Mouse (Mus musculus): ENCODE results near the gene Gns. TPM values are rescaled to one million over a fixed set of nuclear protein-coding genes. Genes with fewer than 3 reads are reported as not detected.
A peak's percentile ranks its signal among the peaks of the same experiment; 100 is the strongest.
"Not testable (repeated sequence)": the region's sequence is repeated elsewhere in the genome, so short reads cannot be mapped to it uniquely, and the experiment has no call there.

The Gns gene
- polyA plus RNA-seq, 1 experiment from 2014 or later, result 63.2 TPM

- Histone ChIP-seq H3K4me3 (replicated peaks; ENCODE audit: low read depth, low read length) (no peak overlapping the region), H3K4me2 (ENCODE audit: low read length) (no peak overlapping the region), H3K4me1 (replicated peaks; ENCODE audit: insufficient read depth, low read length) (no peaks in the 10 kb centered on the region), H3K9ac (ENCODE audit: low read depth, low read length) (no peak overlapping the region), H3K27me3 (ENCODE audit: insufficient read depth, low read length) (0 out of 2 replicates have a peak, but pooled peaks cover 4% of the 10 kb centered on the region), H3K27ac (no peak overlapping the region), H3K9me3 (replicated peaks; ENCODE audit: low read length) (no peaks in the 10 kb centered on the region), H3K36me3 (ENCODE audit: insufficient read depth, low read length) (no peaks in the 10 kb centered on the region)
- no peak for ATAC-seq (replicated peaks; ENCODE audit: low FRiP score, low read depth)
- TF ChIP-seq CTCF (IDR thresholded peaks at IDR 0.05; ENCODE audit: low read depth), result no peak
- WGBS, result 68% methylated on average over 4 of the region's 4 CpGs
- no peak for DNase-seq (ENCODE audit: low spot score)
Observed at GRCm38 (mm10) chr10:121329586-121329985, 35.3 kb upstream of the Gns start.

GRCm38 (mm10) chr10:121330940-121331339, 34.0 kb upstream of the Gns start:
- Histone ChIP-seq H3K4me3 (replicated peaks; ENCODE audit: low read depth, low read length) (no peak overlapping the region), H3K27ac (no peak overlapping the region), H3K9me3 (replicated peaks; ENCODE audit: low read length) (no peaks in the 10 kb centered on the region), H3K4me2 (ENCODE audit: low read length) (no peak overlapping the region), H3K27me3 (ENCODE audit: insufficient read depth, low read length) (0 out of 2 replicates have a peak, but pooled peaks cover 4% of the 10 kb centered on the region), H3K4me1 (replicated peaks; ENCODE audit: insufficient read depth, low read length) (no peaks in the 10 kb centered on the region), H3K9ac (ENCODE audit: low read depth, low read length) (no peak overlapping the region), H3K36me3 (ENCODE audit: insufficient read depth, low read length) (no peaks in the 10 kb centered on the region)
- 13% methylated on average over 7 of the region's 7 CpGs for WGBS
- DNase-seq (ENCODE audit: low spot score) (peak; percentile 67), ATAC-seq (replicated peaks; ENCODE audit: low FRiP score, low read depth) (no peak)
- peak; percentile 88 for TF ChIP-seq CTCF (IDR thresholded peaks at IDR 0.05; ENCODE audit: low read depth)

GRCm38 (mm10) chr10:121334576-121334975, 30.3 kb upstream of the Gns start:
- DNase-seq (ENCODE audit: low spot score), result peak; percentile 44
- Histone ChIP-seq H3K36me3 (ENCODE audit: insufficient read depth, low read length) (no peaks in the 10 kb centered on the region), H3K27me3 (ENCODE audit: insufficient read depth, low read length) (0 out of 2 replicates have a peak, but pooled peaks cover 4% of the 10 kb centered on the region), H3K4me3 (replicated peaks; ENCODE audit: low read depth, low read length) (no peak overlapping the region), H3K9ac (ENCODE audit: low read depth, low read length) (no peak overlapping the region), H3K27ac (no peak overlapping the region), H3K4me1 (replicated peaks; ENCODE audit: insufficient read depth, low read length) (no peaks in the 10 kb centered on the region), H3K4me2 (ENCODE audit: low read length) (no peak overlapping the region), H3K9me3 (replicated peaks; ENCODE audit: low read length) (no peaks in the 10 kb centered on the region)
- peak; percentile 82 for TF ChIP-seq CTCF (IDR thresholded peaks at IDR 0.05; ENCODE audit: low read depth)
- no peak for ATAC-seq (replicated peaks; ENCODE audit: low FRiP score, low read depth)
- WGBS, result 78% methylated on average over 3 of the region's 3 CpGs

GRCm38 (mm10) chr10:121336536-121336935, 28.4 kb upstream of the Gns start:
- ATAC-seq (replicated peaks; ENCODE audit: low FRiP score, low read depth); H3K4me2 ChIP-seq (ENCODE audit: low read length); H3K36me3 ChIP-seq (ENCODE audit: insufficient read depth, low read length); H3K4me1 ChIP-seq (replicated peaks; ENCODE audit: insufficient read depth, low read length); DNase-seq (ENCODE audit: low spot score); H3K9me3 ChIP-seq (replicated peaks; ENCODE audit: low read length); H3K27ac ChIP-seq; H3K27me3 ChIP-seq (ENCODE audit: insufficient read depth, low read length); H3K9ac ChIP-seq (ENCODE audit: low read depth, low read length); H3K4me3 ChIP-seq (replicated peaks; ENCODE audit: low read depth, low read length): not testable (repeated sequence)
- WGBS, result 68% methylated on average over 14 of the region's 14 CpGs

GRCm38 (mm10) chr10:121340754-121341593, 23.9 kb upstream of the Gns start:
- TF ChIP-seq CTCF (IDR thresholded peaks at IDR 0.05; ENCODE audit: low read depth), result no peak
- Histone ChIP-seq H3K27ac (no peak overlapping the region), H3K9ac (ENCODE audit: low read depth, low read length) (no peak overlapping the region), H3K27me3 (ENCODE audit: insufficient read depth, low read length) (no peaks in the 10 kb centered on the region), H3K36me3 (ENCODE audit: insufficient read depth, low read length) (no peaks in the 10 kb centered on the region), H3K4me2 (ENCODE audit: low read length) (no peak overlapping the region), H3K4me3 (replicated peaks; ENCODE audit: low read depth, low read length) (no peak overlapping the region), H3K9me3 (replicated peaks; ENCODE audit: low read length) (no peaks in the 10 kb centered on the region), H3K4me1 (replicated peaks; ENCODE audit: insufficient read depth, low read length) (no peaks in the 10 kb centered on the region)
- peak; percentile 17; the same call in 1 of the 2 replicates for ATAC-seq (replicated peaks; ENCODE audit: low FRiP score, low read depth)
- DNase-seq (ENCODE audit: low spot score), result no peak
- 53% methylated on average over 11 of the region's 11 CpGs for WGBS

GRCm38 (mm10) chr10:121342260-121342659, 22.6 kb upstream of the Gns start:
- TF ChIP-seq CTCF (IDR thresholded peaks at IDR 0.05; ENCODE audit: low read depth), result no peak
- Histone ChIP-seq H3K27ac (no peak overlapping the region), H3K36me3 (ENCODE audit: insufficient read depth, low read length) (no peaks in the 10 kb centered on the region), H3K27me3 (ENCODE audit: insufficient read depth, low read length) (no peaks in the 10 kb centered on the region), H3K4me3 (replicated peaks; ENCODE audit: low read depth, low read length) (no peak overlapping the region), H3K9ac (ENCODE audit: low read depth, low read length) (no peak overlapping the region), H3K4me1 (replicated peaks; ENCODE audit: insufficient read depth, low read length) (no peaks in the 10 kb centered on the region), H3K9me3 (replicated peaks; ENCODE audit: low read length) (no peaks in the 10 kb centered on the region), H3K4me2 (ENCODE audit: low read length) (no peak overlapping the region)
- DNase-seq (ENCODE audit: low spot score) (no peak), ATAC-seq (replicated peaks; ENCODE audit: low FRiP score, low read depth) (no peak)
- WGBS, result 98% methylated on average over 10 of the region's 10 CpGs

All from kidney, postnatal 0 days (tissue).